Mouse (Mus musculus) kidney, embryonic 14.5 days (tissue): ENCODE measurements at regions not wholly inside any gene's neighbourhood (a gene's known extent, or its start where the extent isn't known, plus 50 kb on each side); places are given as distances from the start of the nearest gene placed in this dataset.

ENCODE experiments used
- ATAC-seq: fragments of 200-750 bp; cut with Nextera tagmentation; 2 replicates; pipeline ENCODE4 v1.8.0; 2017; ENCODE audit warnings: moderate number of reproducible peaks, mild to moderate bottlenecking, moderate TSS enrichment, moderate library complexity; ENCODE audit not compliant: low FRiP score, low TSS enrichment
- H3K27ac ChIP-seq: fragments of 300-500 bp; sonication (generic); 2 replicates; pipeline ENCODE4 v1.5.1; 2014; ENCODE audit warnings: low read depth, mild to moderate bottlenecking, low read length, moderate library complexity, mixed read lengths
- H3K27me3 ChIP-seq: fragments of 300-500 bp; sonication (generic); 2 replicates; pipeline ENCODE4 v1.6.1; 2014; ENCODE audit warnings: mild to moderate bottlenecking, low read length; ENCODE audit not compliant: control insufficient read depth, insufficient read depth
- H3K36me3 ChIP-seq: fragments of 300-500 bp; sonication (generic); 2 replicates; pipeline ENCODE4 v1.6.1; 2014; ENCODE audit warnings: low read length, mixed read lengths; ENCODE audit not compliant: control insufficient read depth, insufficient read depth
- H3K4me1 ChIP-seq: fragments of 300-500 bp; sonication (generic); 2 replicates; pipeline ENCODE4 v1.6.1; 2014; ENCODE audit warnings: low read length, mixed read lengths; ENCODE audit not compliant: control insufficient read depth, insufficient read depth
- H3K4me2 ChIP-seq: fragments of 300-500 bp; sonication (generic); replicated peaks from 2 replicates; pipeline ENCODE4 v1.6.1; 2014; ENCODE audit warnings: low read depth, mild to moderate bottlenecking, low read length
- H3K4me3 ChIP-seq: fragments of 300-500 bp; sonication (generic); 2 replicates; pipeline ENCODE4 v1.5.1; 2014; ENCODE audit warnings: mild to moderate bottlenecking, low read length
- H3K9ac ChIP-seq: fragments of 300-500 bp; sonication (generic); 2 replicates; pipeline ENCODE4 v1.6.1; 2014; ENCODE audit warnings: low read depth, mild to moderate bottlenecking, low read length, moderate library complexity
- H3K9me3 ChIP-seq: fragments of 300-500 bp; sonication (generic); 2 replicates; pipeline ENCODE4 v1.6.1; 2016; ENCODE audit warnings: low read length; ENCODE audit not compliant: control insufficient read depth
- WGBS: fragments of 180-500 bp; shearing (Covaris S2); extraction: QIAGEN DNeasy Blood & Tissue Kit; methylation state at CpG from one replicate; pipeline ENCODE4 v1.1.7; 2014; 5-methylcytosine and 5-hydroxymethylcytosine counted together

GRCm38 (mm10) chr11:65530744-65531143, 257.4 kb downstream of the Map2k4 start:
- no peaks in the 10 kb centered on the region for H3K27me3 ChIP-seq
- no peaks in the 10 kb centered on the region for H3K9me3 ChIP-seq
- H3K4me1 ChIP-seq: no peaks in the 10 kb centered on the region
- no peaks in the 10 kb centered on the region for H3K36me3 ChIP-seq
- no peak overlapping the region for H3K4me2 ChIP-seq
- 79% methylated on average over 5 of the region's 5 CpGs for WGBS
- no peak overlapping the region for H3K4me3 ChIP-seq
- H3K27ac ChIP-seq: no peak overlapping the region
- no peak overlapping the region for H3K9ac ChIP-seq
- no peak for ATAC-seq

- WGBS: 62% methylated on average over 19 of the region's 19 CpGs
- H3K4me1 ChIP-seq: peaks cover 8% of the 10 kb centered on the region; the same call in 1 of the 2 replicates
- H3K27ac ChIP-seq: no peak overlapping the region
- no peak overlapping the region for H3K4me3 ChIP-seq
- H3K4me2 ChIP-seq: 0 out of 2 replicates have a peak overlapping the region, but pooled peaks have one; percentile 10
- no peaks in the 10 kb centered on the region for H3K36me3 ChIP-seq
- H3K9me3 ChIP-seq: no peaks in the 10 kb centered on the region
- no peak; the same call in 1 of the 2 replicates for ATAC-seq
- H3K27me3 ChIP-seq: no peaks in the 10 kb centered on the region
- H3K9ac ChIP-seq: no peak overlapping the region
Observed at GRCm38 (mm10) chr11:65505106-65505865, 235.5 kb upstream of the Myocd start.

GRCm38 (mm10) chr11:65497979-65498378, 228.2 kb upstream of the Myocd start:
- ATAC-seq: no peak
- Histone ChIP-seq H3K27me3 (no peaks in the 10 kb centered on the region), H3K4me1 (peaks cover 8% of the 10 kb centered on the region; the same call in 1 of the 2 replicates), H3K9ac (no peak overlapping the region), H3K27ac (no peak overlapping the region), H3K4me2 (no peak overlapping the region), H3K9me3 (no peaks in the 10 kb centered on the region), H3K4me3 (no peak overlapping the region), H3K36me3 (no peaks in the 10 kb centered on the region)
- WGBS: 79% methylated on average over 2 of the region's 2 CpGs

- Histone ChIP-seq H3K9ac (no peak overlapping the region), H3K9me3 (no peaks in the 10 kb centered on the region), H3K36me3 (no peaks in the 10 kb centered on the region), H3K4me1 (peaks cover 8% of the 10 kb centered on the region; the same call in 1 of the 2 replicates), H3K27ac (no peak overlapping the region), H3K4me3 (no peak overlapping the region), H3K27me3 (no peaks in the 10 kb centered on the region), H3K4me2 (no peak overlapping the region)
- ATAC-seq: no peak
- 90% methylated on average over 6 of the region's 6 CpGs for WGBS
Observed at GRCm38 (mm10) chr11:65497415-65497814, 227.6 kb upstream of the Myocd start.

- H3K36me3 ChIP-seq: no peaks in the 10 kb centered on the region
- H3K9me3 ChIP-seq: no peaks in the 10 kb centered on the region
- H3K9ac ChIP-seq: no peak overlapping the region
- peak; percentile 46; the same call in 1 of the 2 replicates for ATAC-seq
- H3K27ac ChIP-seq: no peak overlapping the region; the same call in 1 of the 2 replicates
- WGBS: 7% methylated on average over 11 of the region's 11 CpGs
- no peaks in the 10 kb centered on the region for H3K27me3 ChIP-seq
- peak overlapping the region; percentile 25; the same call in 1 of the 2 replicates for H3K4me2 ChIP-seq
- H3K4me3 ChIP-seq: no peak overlapping the region
- peaks cover 5% of the 10 kb centered on the region; the same call in 1 of the 2 replicates for H3K4me1 ChIP-seq
Observed at GRCm38 (mm10) chr11:65495034-65495433, 225.2 kb upstream of the Myocd start.

- no peak for ATAC-seq
- 92% methylated on average over 3 of the region's 3 CpGs for WGBS
Observed at GRCm38 (mm10) chr11:65490426-65490825, 220.6 kb upstream of the Myocd start.

GRCm38 (mm10) chr11:65475821-65476540, 206.2 kb upstream of the Myocd start:
- no peak for ATAC-seq
- WGBS: 77% methylated on average over 18 of the region's 18 CpGs

More at GRCm38 (mm10) chr11:65490426-65490825, 220.6 kb upstream of the Myocd start:
- Histone ChIP-seq H3K4me1 (peaks cover 2% of the 10 kb centered on the region; the same call in 1 of the 2 replicates), H3K9ac (no peak overlapping the region), H3K9me3 (no peaks in the 10 kb centered on the region), H3K27ac (no peak overlapping the region), H3K36me3 (no peaks in the 10 kb centered on the region), H3K27me3 (no peaks in the 10 kb centered on the region), H3K4me3 (no peak overlapping the region), H3K4me2 (no peak overlapping the region)

GRCm38 (mm10) chr11:65475302-65475701, 205.5 kb upstream of the Myocd start:
- ATAC-seq: no peak
- no peaks in the 10 kb centered on the region for H3K4me1 ChIP-seq

More at GRCm38 (mm10) chr11:65475821-65476540, 206.2 kb upstream of the Myocd start:
- no peak overlapping the region for H3K4me2 ChIP-seq
- H3K36me3 ChIP-seq: no peaks in the 10 kb centered on the region
- H3K9ac ChIP-seq: no peak overlapping the region
- H3K27me3 ChIP-seq: no peaks in the 10 kb centered on the region
- H3K9me3 ChIP-seq: no peaks in the 10 kb centered on the region
- no peak overlapping the region for H3K4me3 ChIP-seq
- no peaks in the 10 kb centered on the region for H3K4me1 ChIP-seq
- no peak overlapping the region for H3K27ac ChIP-seq

More at GRCm38 (mm10) chr11:65475302-65475701, 205.5 kb upstream of the Myocd start:
- Histone ChIP-seq H3K4me2 (no peak overlapping the region), H3K9ac (no peak overlapping the region), H3K4me3 (no peak overlapping the region), H3K9me3 (no peaks in the 10 kb centered on the region), H3K27me3 (no peaks in the 10 kb centered on the region), H3K36me3 (no peaks in the 10 kb centered on the region), H3K27ac (no peak overlapping the region)
- whole genome bisulfite sequencing: 71% methylated on average over 12 of the region's 12 CpGs
